Mouse (Mus musculus) heart, adult 11 months (tissue): Measurements from ENCODE around the gene Cdc25a.
A peak's percentile ranks its signal among the peaks of the same experiment; 100 is the strongest.

Experiments
- DNase-seq: peaks from one replicate; pipeline ENCODE4 v3.0.0; 2022

Cdc25a gene

GRCm38 (mm10) chr9:109939401-109939800 lies 64.0 kb downstream of the Cdc25a start:
- peak; percentile 49 for DNase-seq

GRCm38 (mm10) chr9:109942796-109943195 lies 67.4 kb downstream of the Cdc25a start:
- peak; percentile 6 for DNase-seq
